Mouse (Mus musculus) G1E (cell line): ENCODE data around the gene Prkag1. TPM values are rescaled to one million over a fixed set of nuclear protein-coding genes. Genes with fewer than 3 reads are reported as not detected.

Experiments used
- ATAC-seq: 2 replicates; pipeline ENCODE4 v1.8.0; 2016; ENCODE audit warnings: mild to moderate bottlenecking; ENCODE audit not compliant: insufficient number of reproducible peaks, poor library complexity, low FRiP score, severe bottlenecking; ENCODE audit errors: extremely low read depth
- DNase-seq: peaks from one replicate; pipeline ENCODE4 v3.0.0; 2012; ENCODE audit warnings: low spot score
- H3K27me3 ChIP-seq: 2 replicates; pipeline ENCODE4 v1.6.1; 2012; ENCODE audit warnings: mild to moderate bottlenecking, low read length, inconsistent platforms; ENCODE audit not compliant: insufficient read depth
- H3K36me3 ChIP-seq: replicated peaks from 2 replicates; pipeline ENCODE3; 2012; ENCODE audit warnings: mild to moderate bottlenecking, inconsistent platforms
- H3K4me1 ChIP-seq: 2 replicates; pipeline ENCODE4 v1.6.1; 2012; ENCODE audit warnings: low read depth, low read length, inconsistent platforms, mixed read lengths; ENCODE audit not compliant: insufficient read depth
- H3K4me3 ChIP-seq: 2 replicates; pipeline ENCODE4 v1.5.1; 2012; ENCODE audit warnings: low read depth, mild to moderate bottlenecking, inconsistent platforms, low read length, moderate library complexity, mixed read lengths
- H3K9me3 ChIP-seq: replicated peaks from 2 replicates; pipeline ENCODE4 v1.6.1; 2012; ENCODE audit warnings: inconsistent platforms
- CTCF ChIP-seq: IDR thresholded peaks from 2 replicates; pipeline ENCODE4 v1.5.1; 2012; ENCODE audit warnings: low read depth, low read length, inconsistent platforms, mixed read lengths
- GATA1 ChIP-seq: IDR thresholded peaks from 2 replicates; pipeline ENCODE4 v1.6.1; 2012; ENCODE audit warnings: borderline replicate concordance, low read length, inconsistent platforms, mixed read lengths
- GATA2 ChIP-seq: IDR thresholded peaks from 2 replicates; pipeline ENCODE4 v1.6.1; 2012; ENCODE audit warnings: low read depth, low read length, inconsistent platforms, borderline replicate concordance
- POLR2AphosphoS5 ChIP-seq: IDR thresholded peaks from 2 replicates; pipeline ENCODE4 v1.6.1; 2012; ENCODE audit warnings: low read depth, low read length, inconsistent platforms; ENCODE audit not compliant: insufficient replicate concordance
- TAL1 ChIP-seq: conservative IDR thresholded peaks from 2 replicates; pipeline ENCODE4 v1.6.1; 2012; ENCODE audit warnings: low read depth, low read length, inconsistent platforms, mixed read lengths
- polyA plus RNA-seq: library from polyadenylated mRNA; stranded (reverse); fragments of >175 nt; gene quantifications from 2 replicates; pipeline ENCODE4 v1.2.3, GENCODE M21; 2012
- total RNA-seq, 2 experiments: library from RNA; stranded (forward) in 1 of 2; stranded (reverse) in 1 of 2; fragments of 200-1000 nt in 1 of 2; fragments of >200 nt in 1 of 2; fragmentation: Nextera tagmentation in 1 of 2; gene quantifications; 2 replicates each; pipeline ENCODE4 v1.2.3; 2014 to 2017

Prkag1 gene
- total and polyA plus RNA-seq, 3 experiments: 62.8 to 150 (median 106) TPM

GRCm38 (mm10) chr15:98789661-98790535, 41.4 kb downstream of the Prkag1 start, which contains the start of gene Wnt1:
TSS of gene Wnt1 (plus strand) at chr15:98789857.
- peaks cover 6% of the 10 kb centered on the region for H3K9me3 ChIP-seq
- peaks cover 74% of the 10 kb centered on the region for H3K27me3 ChIP-seq
- no peak for ATAC-seq
- H3K4me3 ChIP-seq: no peak within 1 kb of the TSS
- no peak for DNase-seq
- H3K4me1 ChIP-seq: peaks cover 19% of the 10 kb centered on the region
- H3K36me3 ChIP-seq: no peaks in the 10 kb centered on the region
- TF ChIP-seq TAL1 (no peak), GATA1 (no peak), POLR2AphosphoS5 (no peak), GATA2 (no peak), CTCF (no peak)

DNA sequence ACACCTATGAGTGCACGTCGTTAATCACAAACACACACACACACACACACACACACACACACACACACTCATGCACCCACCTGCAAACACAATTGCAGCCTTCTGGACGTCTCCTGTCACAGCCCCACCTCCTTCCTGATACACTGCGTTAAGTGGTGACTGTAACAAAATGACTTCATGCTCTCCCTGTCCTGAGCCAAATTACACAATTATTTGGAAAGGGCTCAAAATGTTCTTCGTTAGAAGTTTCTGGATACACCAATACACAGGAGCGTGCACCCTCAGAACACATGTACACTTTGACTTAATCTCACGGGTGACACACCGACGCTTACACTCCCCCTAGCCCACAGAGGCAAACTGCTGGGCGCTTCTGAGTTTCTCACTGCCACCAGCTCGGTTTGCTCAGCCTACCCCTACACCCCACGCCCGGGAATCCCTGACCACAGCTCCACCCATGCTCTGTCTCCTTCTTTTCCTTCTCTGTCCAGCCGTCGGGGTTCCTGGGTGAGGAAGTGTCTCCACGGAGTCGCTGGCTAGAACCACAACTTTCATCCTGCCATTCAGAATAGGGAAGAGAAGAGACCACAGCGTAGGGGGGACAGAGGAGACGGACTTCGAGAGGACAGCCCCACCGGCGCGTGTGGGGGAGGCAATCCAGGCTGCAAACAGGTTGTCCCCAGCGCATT, 42.2 kb downstream of the Prkag1 start:
- no peak for TF ChIP-seq TAL1
- TF ChIP-seq GATA1: no peak
- TF ChIP-seq POLR2AphosphoS5: no peak
- no peak for TF ChIP-seq GATA2
- TF ChIP-seq CTCF: no peak; the same call in 1 of the 2 replicates
- no peak for ATAC-seq
- H3K4me1 ChIP-seq: peaks cover 20% of the 10 kb centered on the region
- H3K36me3 ChIP-seq: no peaks in the 10 kb centered on the region
- no peak for DNase-seq
- peaks cover 70% of the 10 kb centered on the region for H3K27me3 ChIP-seq
- H3K9me3 ChIP-seq: peaks cover 6% of the 10 kb centered on the region
- H3K4me3 ChIP-seq: no peak overlapping the region

- DNase-seq: no peak
- Histone ChIP-seq H3K27me3 (peaks cover 60% of the 10 kb centered on the region), H3K9me3 (peaks cover 6% of the 10 kb centered on the region), H3K4me1 (peaks cover 20% of the 10 kb centered on the region), H3K4me3 (no peak overlapping the region), H3K36me3 (no peaks in the 10 kb centered on the region)
- ATAC-seq: no peak
- no peak for TF ChIP-seq TAL1
- TF ChIP-seq POLR2AphosphoS5: no peak
- no peak for TF ChIP-seq GATA1
- no peak for TF ChIP-seq GATA2
- TF ChIP-seq CTCF: no peak
Measured at GRCm38 (mm10) chr15:98787930-98788329, 43.4 kb downstream of the Prkag1 start.

GRCm38 (mm10) chr15:98785744-98786143, 45.6 kb downstream of the Prkag1 start:
- H3K27me3 ChIP-seq: peaks cover 45% of the 10 kb centered on the region
- ATAC-seq (no peak), DNase-seq (no peak)
- H3K4me3 ChIP-seq: no peak overlapping the region
- peaks cover 11% of the 10 kb centered on the region for H3K4me1 ChIP-seq
- H3K36me3 ChIP-seq: no peaks in the 10 kb centered on the region
- no peaks in the 10 kb centered on the region for H3K9me3 ChIP-seq
- TF ChIP-seq TAL1 (no peak), CTCF (peak; percentile 81; the same call in 1 of the 2 replicates)

- no peaks in the 10 kb centered on the region for H3K36me3 ChIP-seq
- no peak overlapping the region for H3K4me3 ChIP-seq
- DNase-seq: no peak
- H3K4me1 ChIP-seq: peaks cover 30% of the 10 kb centered on the region
- ATAC-seq: no peak
- 0 out of 2 replicates have a peak, but pooled peaks cover 3% of the 10 kb centered on the region for H3K9me3 ChIP-seq
- no peak for TF ChIP-seq GATA1
- no peak for TF ChIP-seq TAL1
- TF ChIP-seq POLR2AphosphoS5: no peak
- TF ChIP-seq CTCF: no peak
- TF ChIP-seq GATA2: no peak
- peaks cover 55% of the 10 kb centered on the region for H3K27me3 ChIP-seq
Measured at GRCm38 (mm10) chr15:98781166-98781565, 50.2 kb downstream of the Prkag1 start.

DNA sequence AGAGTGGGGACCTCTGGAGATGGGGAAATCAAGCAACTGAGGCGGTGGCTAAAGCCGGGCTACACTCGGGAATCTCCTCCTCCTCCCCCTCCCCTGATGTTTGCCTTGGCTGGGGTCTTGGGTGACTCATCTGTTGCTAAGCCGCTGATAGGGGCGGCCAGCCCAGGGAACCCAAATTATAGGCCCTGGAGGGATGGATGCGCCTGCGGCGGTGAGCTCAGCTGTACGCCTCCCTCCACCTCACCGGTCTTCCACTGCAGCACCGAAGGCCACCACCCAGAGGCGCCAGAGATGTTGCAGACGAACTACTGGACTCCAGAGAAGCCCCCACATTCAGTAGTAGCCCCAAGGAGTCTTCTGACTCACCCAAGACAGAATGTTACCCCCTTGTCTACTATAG, 50.7 kb downstream of the Prkag1 start:
- no peaks in the 10 kb centered on the region for H3K36me3 ChIP-seq
- 0 out of 2 replicates have a peak, but pooled peaks cover 3% of the 10 kb centered on the region for H3K9me3 ChIP-seq
- no peak for DNase-seq
- H3K4me1 ChIP-seq: peaks cover 31% of the 10 kb centered on the region
- no peak overlapping the region for H3K4me3 ChIP-seq
- ATAC-seq: no peak
- TF ChIP-seq POLR2AphosphoS5 (no peak), GATA1 (no peak), CTCF (no peak), TAL1 (no peak), GATA2 (no peak)
- peaks cover 57% of the 10 kb centered on the region for H3K27me3 ChIP-seq
